Mouse (Mus musculus) heart, embryonic 14.5 days (tissue): ENCODE results near the gene Gm5148. TPM values are rescaled to one million over a fixed set of nuclear protein-coding genes. Genes with fewer than 3 reads are reported as not detected.

Experiments used
- ATAC-seq: fragments of 200-750 bp; cut with Nextera tagmentation; 2 replicates; pipeline ENCODE4 v1.8.0; 2017; ENCODE audit warnings: low read depth, moderate TSS enrichment; ENCODE audit not compliant: insufficient number of reproducible peaks, insufficient read depth, low FRiP score
- H3K27ac ChIP-seq, 2 experiments: fragments of 200-500 bp in 1 of 2; fragments of 300-500 bp in 1 of 2; sonication (generic) in 1 of 2; replicated peaks in 1 of 2; 2 replicates each; pipeline ENCODE4 v1.5.1; 2012 to 2014; ENCODE audit warnings: low read depth in 2 of 2, low read length in 2 of 2, control low read depth in 1 of 2, mild to moderate bottlenecking in 1 of 2, mixed read lengths in 1 of 2; ENCODE audit not compliant: control insufficient read depth in 1 of 2, insufficient read depth in 1 of 2
- H3K27me3 ChIP-seq: fragments of 300-500 bp; sonication (generic); 2 replicates; pipeline ENCODE4 v1.6.1; 2014; ENCODE audit warnings: mild to moderate bottlenecking, low read length, control low read depth; ENCODE audit not compliant: control insufficient read depth, insufficient read depth
- H3K36me3 ChIP-seq: fragments of 300-500 bp; sonication (generic); 2 replicates; pipeline ENCODE4 v1.6.1; 2014; ENCODE audit warnings: mild to moderate bottlenecking, control low read depth, low read length, mixed read lengths; ENCODE audit not compliant: control insufficient read depth, insufficient read depth
- H3K4me1 ChIP-seq, 2 experiments: fragments of 200-500 bp in 1 of 2; fragments of 300-500 bp in 1 of 2; sonication (generic) in 1 of 2; 2 replicates each; pipeline ENCODE4 v1.6.1; 2012 to 2014; ENCODE audit warnings: low read length in 2 of 2, control low read depth in 1 of 2, mixed read lengths in 1 of 2; ENCODE audit not compliant: control insufficient read depth in 2 of 2, insufficient read depth in 2 of 2
- H3K4me2 ChIP-seq: fragments of 300-500 bp; sonication (generic); 2 replicates; pipeline ENCODE4 v1.6.1; 2014; ENCODE audit warnings: mild to moderate bottlenecking, low read length
- H3K4me3 ChIP-seq, 2 experiments: fragments of 200-500 bp in 1 of 2; fragments of 300-500 bp in 1 of 2; sonication (generic) in 1 of 2; 2 replicates each; pipeline ENCODE4 v1.5.1; 2012 to 2014; ENCODE audit warnings: low read length in 2 of 2, mild to moderate bottlenecking in 2 of 2, control low read depth in 1 of 2, low read depth in 1 of 2, moderate library complexity in 1 of 2; ENCODE audit not compliant: control insufficient read depth in 1 of 2, insufficient read depth in 1 of 2
- H3K9ac ChIP-seq: fragments of 300-500 bp; sonication (generic); 2 replicates; pipeline ENCODE4 v1.6.1; 2014; ENCODE audit warnings: mild to moderate bottlenecking, low read length
- H3K9me3 ChIP-seq: fragments of 300-500 bp; sonication (generic); 2 replicates; pipeline ENCODE4 v1.6.1; 2016; ENCODE audit warnings: low read length, control low read depth; ENCODE audit not compliant: control insufficient read depth
- WGBS: fragments of 180-500 bp; shearing (Covaris S2); extraction: QIAGEN DNeasy Blood & Tissue Kit; methylation state at CpG from one replicate; pipeline ENCODE4 v1.1.7; 2014; 5-methylcytosine and 5-hydroxymethylcytosine counted together
- polyA plus RNA-seq: library from polyadenylated mRNA; unstranded; fragments of >200 nt; fragmentation: Nextera tagmentation; extraction: Ambion mirVana; gene quantifications from 2 replicates; pipeline ENCODE4 v1.2.1, GENCODE M21; 2014

Gm5148 gene
- polyA plus RNA-seq, 1 experiment from 2014 or later, result 2.7 TPM

DNA sequence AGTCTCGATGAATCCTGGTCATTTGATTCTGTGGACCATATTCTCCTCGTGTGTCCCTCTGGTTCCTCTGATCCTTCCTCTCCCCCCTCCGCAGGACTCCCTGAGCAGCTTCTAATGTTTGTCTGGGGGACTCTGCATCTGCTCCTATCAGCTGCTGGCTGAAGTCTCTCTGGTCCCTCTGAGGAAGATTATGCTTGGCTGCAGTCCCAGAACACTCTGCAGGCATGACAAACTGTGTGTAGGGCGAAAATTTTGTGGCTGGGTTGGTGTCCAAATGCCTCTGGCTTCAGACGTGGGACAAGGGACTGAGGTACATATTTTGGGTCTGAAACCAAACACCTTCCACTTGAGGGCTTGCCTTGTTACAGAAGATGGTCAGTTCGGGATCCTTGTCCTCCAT lies 13.1 kb upstream of the Gm5148 start:
- Histone ChIP-seq H3K9ac (no peak overlapping the region), H3K27me3 (no peaks in the 10 kb centered on the region), H3K36me3 (no peaks in the 10 kb centered on the region), H3K4me3 (no peak overlapping the region), H3K4me2 (peak overlapping the region; percentile 38; the same call in 1 of the 2 replicates), H3K4me1 (peaks cover 7 to 21% of the 10 kb centered on the region in 2 experiments), H3K27ac (peak overlapping the region; percentile 24 to 75), H3K9me3 (no peaks in the 10 kb centered on the region)
- ATAC-seq, result peak; percentile 78
- 16% methylated on average over 6 of the region's 6 CpGs for WGBS

DNA sequence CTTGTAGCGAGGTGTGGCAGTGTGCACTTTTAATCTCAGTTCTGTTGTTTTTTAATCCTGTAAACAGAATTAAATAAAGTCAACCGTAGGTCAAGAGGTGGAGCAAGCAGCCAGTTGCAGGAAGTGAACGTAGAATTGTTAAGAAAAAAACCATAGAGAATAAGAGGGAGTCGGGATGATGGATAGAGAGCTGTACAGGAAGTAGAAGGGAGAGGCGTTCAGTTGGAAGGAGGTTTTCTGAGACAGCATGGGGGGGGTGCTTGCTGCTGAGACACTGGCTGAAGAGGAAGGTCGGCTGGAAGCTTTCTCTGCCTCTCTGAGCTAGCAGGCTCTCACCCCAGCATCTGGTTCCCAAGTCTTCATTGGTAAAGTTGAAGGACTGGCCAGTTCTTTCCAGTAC lies 10.9 kb upstream of the Gm5148 start:
- 68% methylated on average over 6 of the region's 6 CpGs for WGBS
- no peak overlapping the region for H3K4me3 ChIP-seq
- H3K4me2 ChIP-seq, result no peak overlapping the region
- no peak overlapping the region for H3K9ac ChIP-seq
- H3K36me3 ChIP-seq, result no peaks in the 10 kb centered on the region
- H3K4me1 ChIP-seq, result peaks cover 7 to 21% of the 10 kb centered on the region in 2 experiments
- H3K9me3 ChIP-seq, result no peaks in the 10 kb centered on the region
- H3K27me3 ChIP-seq, result no peaks in the 10 kb centered on the region
- H3K27ac ChIP-seq, result no peak overlapping the region
- no peak for ATAC-seq

DNA sequence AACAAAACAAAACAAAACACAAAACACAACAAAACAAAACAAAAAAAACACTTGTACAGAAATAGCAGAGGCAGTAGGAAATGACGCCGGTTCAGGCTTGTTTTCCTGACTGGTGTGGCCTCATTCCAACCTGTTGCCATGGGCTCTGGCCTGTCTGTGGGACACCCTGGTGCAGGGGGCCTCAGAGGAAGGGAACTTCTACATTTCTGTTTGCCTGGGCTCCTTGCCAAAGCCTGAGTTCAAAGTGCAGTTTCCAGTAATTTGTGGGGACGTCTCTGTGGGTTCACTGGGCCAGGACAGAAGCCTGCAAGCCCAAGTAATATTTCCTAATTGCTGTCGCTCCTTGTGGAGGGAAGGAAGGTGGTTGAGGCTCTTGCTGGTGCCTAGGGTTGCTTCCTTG lies 4.9 kb upstream of the Gm5148 start:
- H3K4me2 ChIP-seq, result no peak overlapping the region
- H3K27ac ChIP-seq, result peak overlapping the region in 1 of 2 experiments; percentile 39; a peak in 1 of 4 replicates
- peak; percentile 57; the same call in 1 of the 2 replicates for ATAC-seq
- H3K9ac ChIP-seq, result no peak overlapping the region
- no peaks in the 10 kb centered on the region for H3K36me3 ChIP-seq
- H3K4me1 ChIP-seq, result peaks cover 19 to 22% of the 10 kb centered on the region in 2 experiments
- no peak overlapping the region for H3K4me3 ChIP-seq
- 33% methylated on average over 4 of the region's 4 CpGs for WGBS
- H3K9me3 ChIP-seq, result no peaks in the 10 kb centered on the region
- H3K27me3 ChIP-seq, result 0 out of 2 replicates have a peak, but pooled peaks cover 2% of the 10 kb centered on the region

DNA sequence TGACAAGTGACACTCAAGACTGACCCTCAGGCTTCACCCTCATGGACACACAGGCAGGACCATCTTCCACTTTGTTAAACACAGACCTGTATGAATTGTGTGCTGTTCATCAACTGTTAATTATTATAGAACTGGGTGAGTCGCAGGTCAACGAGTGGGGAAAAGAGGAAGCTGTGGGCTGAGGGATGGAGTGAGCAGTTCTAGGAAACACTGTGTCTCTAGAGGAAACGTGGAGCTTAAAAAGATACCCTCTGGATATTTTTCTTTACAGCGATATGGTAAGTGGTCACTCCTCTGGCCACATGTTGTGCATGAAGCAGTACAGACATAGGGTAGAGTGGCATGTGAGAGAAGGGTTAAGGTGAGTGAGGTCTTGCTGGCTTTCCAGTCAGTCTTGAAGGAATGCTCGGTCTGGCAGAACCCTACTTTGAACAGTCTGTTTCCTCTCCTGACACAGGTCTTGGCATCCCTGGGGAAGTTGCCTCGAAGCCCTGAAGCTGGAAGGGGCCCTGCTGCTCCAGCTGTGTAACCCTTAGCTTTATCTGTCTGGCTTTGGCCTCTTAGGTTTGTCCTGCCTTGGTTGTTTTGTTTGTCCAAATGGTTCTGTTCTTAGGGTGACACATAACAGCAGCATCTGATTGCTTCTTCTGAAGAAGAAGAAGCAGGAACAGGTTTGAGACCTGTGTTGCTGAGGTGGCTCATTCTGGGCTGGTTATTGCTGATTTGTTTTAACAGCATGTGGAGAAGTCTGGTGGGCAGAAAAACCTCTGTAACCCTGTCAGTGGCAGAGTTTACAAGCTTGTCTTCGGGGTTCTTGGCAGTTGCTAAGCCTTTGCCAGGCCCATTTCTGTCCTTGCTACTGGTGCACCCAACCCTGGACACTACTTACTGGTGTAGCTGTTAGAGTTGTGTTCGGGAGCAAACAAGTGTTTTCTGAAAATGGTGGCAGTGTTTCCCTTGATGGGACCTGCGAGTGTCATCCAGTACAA lies 4.1 kb upstream of the Gm5148 start:
- no peak for ATAC-seq
- H3K27ac ChIP-seq, result no peak overlapping the region
- H3K4me2 ChIP-seq, result no peak overlapping the region
- H3K4me3 ChIP-seq, result no peak overlapping the region
- H3K9me3 ChIP-seq, result no peaks in the 10 kb centered on the region
- no peak overlapping the region for H3K9ac ChIP-seq
- peaks cover 23 to 29% of the 10 kb centered on the region in 2 experiments for H3K4me1 ChIP-seq
- 64% methylated on average over 9 of the region's 9 CpGs for WGBS
- 0 out of 2 replicates have a peak, but pooled peaks cover 3% of the 10 kb centered on the region for H3K27me3 ChIP-seq
- no peaks in the 10 kb centered on the region for H3K36me3 ChIP-seq

DNA sequence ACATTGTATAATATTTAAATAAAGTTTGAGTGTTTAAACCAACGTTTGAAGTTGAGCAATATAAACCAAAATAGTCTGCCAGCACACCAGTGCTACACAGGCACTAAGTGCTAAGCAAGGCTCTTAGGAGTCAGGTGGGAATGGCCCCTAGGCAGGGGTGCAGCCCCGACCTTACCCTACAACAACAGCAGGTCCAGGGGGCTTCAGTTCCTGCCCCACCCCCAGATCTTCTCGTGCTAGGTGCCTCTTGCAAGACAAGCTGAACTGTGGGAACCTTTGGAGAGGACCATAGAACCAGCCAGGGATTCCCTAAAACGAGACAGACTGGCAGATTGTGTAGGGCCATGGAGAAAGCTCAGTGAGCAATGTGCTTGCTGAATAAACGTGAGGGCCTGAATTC lies 3.1 kb upstream of the Gm5148 start:
- Histone ChIP-seq H3K4me2 (no peak overlapping the region), H3K9ac (no peak overlapping the region), H3K27me3 (0 out of 2 replicates have a peak, but pooled peaks cover 3% of the 10 kb centered on the region), H3K27ac (no peak overlapping the region), H3K9me3 (no peaks in the 10 kb centered on the region), H3K4me1 (peaks cover 23 to 31% of the 10 kb centered on the region in 2 experiments), H3K36me3 (no peaks in the 10 kb centered on the region), H3K4me3 (no peak overlapping the region)
- ATAC-seq, result no peak
- WGBS, result 75% methylated on average over 5 of the region's 5 CpGs

DNA sequence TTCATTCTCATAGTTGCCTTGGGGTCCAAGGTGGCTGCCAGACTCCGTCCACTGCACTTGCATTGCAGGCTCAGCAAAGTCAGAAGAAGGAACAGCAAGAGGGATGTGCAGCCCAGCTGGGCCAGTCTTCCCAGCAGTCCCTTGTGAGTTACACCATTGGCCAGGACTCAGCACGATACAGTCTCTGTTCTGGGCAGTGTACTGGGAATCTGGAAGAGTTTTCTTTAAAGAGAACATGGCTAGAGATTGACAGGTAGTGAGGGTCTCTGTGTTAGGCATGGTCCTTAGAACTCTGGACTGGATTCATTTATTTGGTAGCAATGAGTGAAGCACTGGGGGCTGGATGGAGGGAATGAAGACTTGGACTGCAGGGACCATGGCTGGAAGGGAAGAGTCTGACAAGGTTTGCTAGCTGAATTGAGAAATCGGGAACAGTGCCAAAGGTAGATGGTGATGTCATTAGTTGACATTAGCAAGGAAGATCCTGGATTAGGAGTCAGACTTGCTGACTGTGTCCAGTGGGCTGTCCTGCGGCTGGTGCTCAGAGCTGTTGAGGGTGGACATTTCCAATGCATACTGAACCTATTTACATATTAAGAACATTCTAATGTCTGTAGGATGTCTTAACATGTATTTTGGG lies 2.3 kb upstream of the Gm5148 start:
- H3K36me3 ChIP-seq, result no peaks in the 10 kb centered on the region
- H3K4me1 ChIP-seq, result peaks cover 23 to 31% of the 10 kb centered on the region in 2 experiments
- H3K9ac ChIP-seq, result no peak overlapping the region
- H3K27ac ChIP-seq, result no peak overlapping the region
- WGBS, result 61% methylated on average over 4 of the region's 4 CpGs
- no peak overlapping the region for H3K4me3 ChIP-seq
- H3K27me3 ChIP-seq, result 0 out of 2 replicates have a peak, but pooled peaks cover 3% of the 10 kb centered on the region
- H3K4me2 ChIP-seq, result no peak overlapping the region
- no peaks in the 10 kb centered on the region for H3K9me3 ChIP-seq
- no peak for ATAC-seq

DNA sequence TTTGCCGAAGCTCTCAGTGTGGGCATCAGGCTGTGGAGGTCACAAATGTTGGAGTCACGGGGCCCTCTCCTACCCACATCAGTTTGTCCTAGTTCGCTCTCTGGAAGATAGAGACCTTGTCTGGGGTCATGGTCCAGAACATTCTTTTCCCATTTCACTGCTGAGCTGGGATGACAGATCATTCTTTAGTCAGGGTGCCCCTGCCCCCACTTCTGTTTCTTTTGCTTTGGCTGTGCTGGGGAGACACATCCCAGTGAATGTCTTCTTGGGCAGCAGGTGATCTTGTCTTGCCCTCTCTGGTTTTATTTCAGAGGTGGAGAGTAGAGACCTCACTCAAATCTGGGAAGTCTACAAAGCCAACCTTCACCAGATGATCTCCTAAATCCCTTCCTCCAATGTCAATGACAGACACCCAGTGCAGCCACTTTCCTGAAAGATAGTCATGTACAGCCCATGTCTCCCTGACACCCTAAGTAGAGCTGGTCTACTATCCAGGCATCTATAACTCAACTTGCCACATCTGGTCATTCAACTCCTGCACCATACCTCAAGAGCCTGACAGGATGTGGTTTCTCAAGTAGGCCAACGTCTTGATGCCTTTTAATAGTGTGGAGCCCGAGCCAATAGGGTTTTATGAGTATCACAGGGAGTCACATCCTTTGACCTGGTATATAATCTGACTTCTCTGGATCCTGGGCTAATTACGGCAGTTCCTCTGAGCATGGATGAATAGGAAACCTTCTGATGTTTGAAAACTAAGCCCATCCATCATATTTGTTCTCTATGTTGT lies 851 bp upstream of the Gm5148 start:
- no peak overlapping the region for H3K9ac ChIP-seq
- H3K36me3 ChIP-seq, result no peaks in the 10 kb centered on the region
- no peak for ATAC-seq
- H3K4me1 ChIP-seq, result peaks cover 23 to 31% of the 10 kb centered on the region in 2 experiments
- 85% methylated on average over 6 of the region's 6 CpGs for WGBS
- no peak overlapping the region for H3K27ac ChIP-seq
- H3K4me3 ChIP-seq, result no peak overlapping the region
- H3K27me3 ChIP-seq, result 0 out of 2 replicates have a peak, but pooled peaks cover 3% of the 10 kb centered on the region
- H3K9me3 ChIP-seq, result no peaks in the 10 kb centered on the region
- no peak overlapping the region for H3K4me2 ChIP-seq
